Mouse (Mus musculus) midbrain, embryonic 13.5 days (tissue): ENCODE results near the gene Ptprr. TPM values are rescaled to one million over a fixed set of nuclear protein-coding genes. Genes with fewer than 3 reads are reported as not detected.

Source experiments
- ATAC-seq: fragments of 200-750 bp; cut with Nextera tagmentation; 2 replicates; pipeline ENCODE4 v1.8.0; 2017; ENCODE audit warnings: mild to moderate bottlenecking, moderate TSS enrichment, moderate library complexity
- H3K27ac ChIP-seq: fragments of 300-500 bp; sonication (generic); 2 replicates; pipeline ENCODE4 v1.5.1; 2015; ENCODE audit warnings: inconsistent platforms, mild to moderate bottlenecking, moderate library complexity
- H3K27me3 ChIP-seq: fragments of 300-500 bp; sonication (generic); 2 replicates; pipeline ENCODE4 v1.6.1; 2015; ENCODE audit warnings: mild to moderate bottlenecking, inconsistent platforms
- H3K36me3 ChIP-seq: fragments of 300-500 bp; sonication (generic); 2 replicates; pipeline ENCODE4 v1.6.1; 2015; ENCODE audit warnings: mild to moderate bottlenecking, inconsistent platforms
- H3K4me1 ChIP-seq: fragments of 300-500 bp; sonication (generic); replicated peaks from 2 replicates; pipeline ENCODE4 v1.6.1; 2015; ENCODE audit warnings: inconsistent platforms
- H3K4me2 ChIP-seq: fragments of 300-500 bp; sonication (generic); replicated peaks from 2 replicates; pipeline ENCODE4 v1.6.1; 2015; ENCODE audit warnings: moderate library complexity, mild to moderate bottlenecking, inconsistent platforms
- H3K4me3 ChIP-seq: fragments of 300-500 bp; sonication (generic); replicated peaks from 2 replicates; pipeline ENCODE4 v1.5.1; 2015; ENCODE audit warnings: mild to moderate bottlenecking, inconsistent platforms
- H3K9ac ChIP-seq: fragments of 300-500 bp; sonication (generic); replicated peaks from 2 replicates; pipeline ENCODE4 v1.6.1; 2015; ENCODE audit warnings: mild to moderate bottlenecking, inconsistent platforms
- H3K9me3 ChIP-seq: fragments of 300-500 bp; sonication (generic); 2 replicates; pipeline ENCODE4 v1.6.1; 2016; ENCODE audit warnings: mild to moderate bottlenecking, inconsistent platforms
- WGBS: fragments of 180-500 bp; shearing (Covaris S2); methylation state at CpG from one replicate; pipeline ENCODE4 v1.1.7; 2015; 5-methylcytosine and 5-hydroxymethylcytosine counted together
- polyA plus RNA-seq: library from polyadenylated mRNA; unstranded; fragments of >200 nt; fragmentation: Nextera tagmentation; extraction: Ambion mirVana; gene quantifications from 2 replicates; pipeline ENCODE4 v1.2.1, GENCODE M21; 2015

Gene Ptprr
- polyA plus RNA-seq, 1 experiment from 2014 or later, result 7.6 TPM

DNA sequence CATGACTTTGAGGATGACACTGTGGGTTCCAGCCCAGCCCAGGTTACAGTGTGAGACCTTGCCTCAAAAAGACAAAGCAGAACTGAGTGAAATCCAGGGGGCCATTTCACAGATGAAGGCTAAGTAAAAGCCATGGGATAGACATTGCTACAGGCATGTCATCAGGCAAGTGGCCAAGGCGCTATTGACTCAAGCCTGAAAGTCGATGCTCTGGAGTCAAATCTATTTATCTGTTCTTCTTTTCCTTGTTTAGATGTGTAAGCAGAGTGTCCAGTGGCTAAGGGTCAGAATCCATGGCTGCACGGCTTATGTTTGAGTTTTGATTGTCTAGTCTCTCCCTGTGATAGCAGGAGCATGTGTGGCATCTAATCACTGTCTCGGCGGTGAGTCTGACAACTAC, 60.6 kb downstream of the Ptprr start:
- ATAC-seq, result no peak; the same call in 1 of the 2 replicates
- WGBS, result 73% methylated on average over 5 of the region's 5 CpGs

DNA sequence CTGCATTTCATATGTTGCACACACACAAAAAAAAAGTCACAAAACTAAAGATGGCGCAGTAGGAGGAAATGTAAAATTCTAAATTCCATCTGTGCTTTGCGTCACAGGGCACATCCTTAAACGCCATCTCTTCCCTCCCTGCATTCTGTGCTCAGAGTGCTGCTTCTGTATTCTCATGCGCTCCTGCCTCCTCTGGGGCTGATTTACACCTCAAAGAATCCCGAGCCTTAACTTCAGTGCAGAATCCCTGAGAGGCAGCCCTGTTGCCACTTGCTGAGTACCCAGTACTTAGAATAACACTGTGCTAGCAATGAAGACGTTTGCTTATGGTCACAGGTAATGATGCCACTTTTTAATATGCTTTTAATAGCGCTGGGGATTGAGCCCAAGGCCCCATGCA, 61.4 kb downstream of the Ptprr start:
- H3K4me3 ChIP-seq, result no peak overlapping the region
- no peaks in the 10 kb centered on the region for H3K9me3 ChIP-seq
- H3K36me3 ChIP-seq, result no peaks in the 10 kb centered on the region
- no peak overlapping the region for H3K9ac ChIP-seq
- no peak for ATAC-seq
- H3K27ac ChIP-seq, result no peak overlapping the region
- H3K4me2 ChIP-seq, result no peak overlapping the region
- no peaks in the 10 kb centered on the region for H3K4me1 ChIP-seq
- no peaks in the 10 kb centered on the region for H3K27me3 ChIP-seq
- WGBS, result 31% methylated on average over 7 of the region's 7 CpGs

More for the DNA sequence above, 60.6 kb downstream of the Ptprr start:
- Histone ChIP-seq H3K4me3 (no peak overlapping the region), H3K4me1 (no peaks in the 10 kb centered on the region), H3K4me2 (no peak overlapping the region), H3K27me3 (no peaks in the 10 kb centered on the region), H3K36me3 (no peaks in the 10 kb centered on the region), H3K9me3 (no peaks in the 10 kb centered on the region), H3K9ac (no peak overlapping the region), H3K27ac (no peak overlapping the region)

DNA sequence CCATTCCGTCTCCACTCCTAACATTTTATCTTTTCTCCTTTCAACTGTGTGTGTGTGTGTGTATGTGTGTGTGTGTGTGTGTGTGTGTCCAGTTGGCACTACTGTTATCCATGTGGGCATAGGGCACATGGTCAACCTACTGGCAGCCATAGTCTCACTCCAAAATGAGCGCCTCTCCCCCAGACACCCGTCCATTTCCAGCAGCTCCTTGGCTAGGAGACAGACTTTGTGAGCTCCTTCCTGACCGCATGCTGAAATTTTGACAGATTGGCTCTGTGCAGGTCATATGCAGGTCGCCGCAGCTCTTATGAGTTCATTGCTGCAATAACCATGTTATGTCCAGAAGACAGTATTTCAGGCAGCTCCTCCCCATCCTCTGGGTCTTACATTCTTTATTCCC, 62.8 kb downstream of the Ptprr start:
- Histone ChIP-seq H3K27ac (no peak overlapping the region), H3K4me2 (no peak overlapping the region), H3K4me3 (no peak overlapping the region), H3K4me1 (no peaks in the 10 kb centered on the region), H3K36me3 (no peaks in the 10 kb centered on the region), H3K27me3 (no peaks in the 10 kb centered on the region), H3K9ac (no peak overlapping the region), H3K9me3 (no peaks in the 10 kb centered on the region)
- no peak for ATAC-seq
- WGBS, result 95% methylated on average over 6 of the region's 6 CpGs

DNA sequence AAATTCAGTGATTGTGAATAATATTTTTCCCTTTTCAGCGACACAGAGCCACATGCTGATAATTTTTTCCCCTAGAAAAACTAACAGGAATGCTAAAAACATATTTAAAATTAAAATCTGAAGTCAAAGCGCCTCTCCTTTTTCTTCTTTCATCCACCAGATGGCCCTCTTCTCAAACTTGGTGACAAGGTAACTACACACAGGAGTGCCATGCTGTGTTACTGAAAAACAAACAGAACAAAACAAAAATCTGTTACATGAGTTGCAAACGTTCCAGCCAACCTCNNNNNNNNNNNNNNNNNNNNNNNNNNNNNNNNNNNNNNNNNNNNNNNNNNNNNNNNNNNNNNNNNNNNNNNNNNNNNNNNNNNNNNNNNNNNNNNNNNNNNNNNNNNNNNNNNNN, 66.0 kb downstream of the Ptprr start:
- WGBS, result 22% methylated on average over 3 of the region's 3 CpGs
- Histone ChIP-seq H3K4me2 (no peak overlapping the region), H3K9ac (no peak overlapping the region), H3K4me3 (no peak overlapping the region), H3K9me3 (no peaks in the 10 kb centered on the region), H3K27ac (no peak overlapping the region), H3K4me1 (no peaks in the 10 kb centered on the region), H3K36me3 (no peaks in the 10 kb centered on the region), H3K27me3 (no peaks in the 10 kb centered on the region)
- ATAC-seq, result no peak

DNA sequence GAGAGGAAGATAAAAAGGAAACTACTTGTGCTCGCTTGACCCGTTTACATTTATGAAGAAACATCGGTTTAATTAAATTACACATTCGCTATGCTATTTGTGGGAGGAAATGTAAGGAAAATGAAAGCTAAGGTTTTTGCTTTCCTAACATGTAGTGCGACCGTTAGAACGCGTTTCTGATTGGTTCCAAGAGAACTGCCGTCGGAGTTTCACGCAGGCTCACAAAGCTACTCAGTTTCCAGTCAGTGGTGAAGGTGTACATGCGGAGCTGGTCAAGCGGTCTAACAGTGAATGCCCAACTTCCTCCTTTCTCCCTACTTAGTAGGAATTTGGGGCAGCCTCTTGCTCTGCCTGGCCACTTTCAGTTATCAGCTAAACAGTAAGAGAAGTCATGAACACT, 78.5 kb downstream of the Ptprr start:
- H3K36me3 ChIP-seq, result no peaks in the 10 kb centered on the region
- no peak for ATAC-seq
- no peak overlapping the region for H3K4me3 ChIP-seq
- no peak overlapping the region for H3K9ac ChIP-seq
- 89% methylated on average over 13 of the region's 13 CpGs for WGBS
- H3K27ac ChIP-seq, result no peak overlapping the region
- H3K4me2 ChIP-seq, result no peak overlapping the region
- H3K27me3 ChIP-seq, result no peaks in the 10 kb centered on the region
- no peaks in the 10 kb centered on the region for H3K4me1 ChIP-seq
- no peaks in the 10 kb centered on the region for H3K9me3 ChIP-seq

DNA sequence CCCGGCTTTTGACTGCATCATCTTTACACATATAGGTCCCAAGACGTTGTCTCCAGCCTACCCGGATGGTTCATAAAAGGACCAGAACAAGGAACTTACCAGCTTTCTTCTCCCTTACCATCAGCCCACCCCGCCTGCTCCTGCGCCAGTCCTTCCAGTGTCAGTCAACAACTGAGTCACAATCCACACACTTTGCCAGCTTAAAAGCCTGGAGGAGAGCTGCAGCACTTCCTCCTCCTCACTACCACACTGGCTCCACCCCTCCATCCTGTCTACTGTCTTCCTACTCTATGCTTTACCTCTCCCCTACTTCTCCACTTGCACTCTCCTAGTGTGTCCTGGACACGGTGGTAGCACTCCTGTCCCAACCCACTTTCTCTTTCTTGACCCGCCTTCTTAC, 80.5 kb downstream of the Ptprr start:
- WGBS, result 92% methylated on average over 7 of the region's 7 CpGs
- Histone ChIP-seq H3K4me1 (no peaks in the 10 kb centered on the region), H3K9me3 (no peaks in the 10 kb centered on the region), H3K9ac (no peak overlapping the region), H3K36me3 (no peaks in the 10 kb centered on the region), H3K27ac (no peak overlapping the region), H3K27me3 (no peaks in the 10 kb centered on the region), H3K4me2 (no peak overlapping the region), H3K4me3 (no peak overlapping the region)
- ATAC-seq, result no peak

DNA sequence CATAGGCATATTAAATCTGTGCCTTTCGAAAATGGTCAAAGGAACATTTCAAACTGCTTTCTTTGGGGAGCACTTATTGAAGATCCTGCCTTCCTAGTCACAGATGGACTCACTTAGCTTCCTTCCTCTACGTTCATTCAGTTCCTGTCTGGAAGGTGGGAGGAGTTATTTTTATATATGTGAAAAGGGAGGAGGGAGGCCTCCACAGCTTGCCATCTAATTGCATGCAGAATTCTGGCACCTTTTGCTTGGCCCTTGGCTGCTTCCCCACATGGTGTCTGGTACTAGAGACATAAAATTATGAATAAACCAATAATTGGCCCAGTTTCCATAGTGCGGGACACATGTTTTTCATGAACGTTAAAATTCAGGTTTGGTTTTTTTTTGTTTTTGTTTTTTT, 90.2 kb downstream of the Ptprr start:
- ATAC-seq, result no peak
- no peaks in the 10 kb centered on the region for H3K4me1 ChIP-seq

DNA sequence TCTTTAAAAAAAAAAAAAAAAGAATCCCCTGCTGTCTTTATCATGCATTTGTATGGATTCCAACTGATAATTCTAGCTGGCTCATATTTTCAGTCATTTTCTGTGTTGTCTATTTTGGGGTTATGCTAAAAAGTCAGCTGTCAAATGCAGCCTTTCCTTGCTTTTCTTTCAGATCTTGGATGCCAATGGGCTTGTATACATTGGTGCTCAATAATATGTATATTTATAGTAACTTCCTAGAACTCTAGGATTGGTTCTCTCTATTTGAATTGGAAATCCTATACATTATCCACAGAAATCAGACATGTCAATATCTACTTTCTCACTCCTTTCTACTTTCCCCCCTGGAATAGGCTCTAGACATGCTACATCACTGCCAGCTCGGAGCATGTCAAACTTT, 90.7 kb downstream of the Ptprr start:
- Histone ChIP-seq H3K4me3 (no peak overlapping the region), H3K27ac (no peak overlapping the region), H3K4me2 (no peak overlapping the region), H3K9ac (no peak overlapping the region), H3K27me3 (no peaks in the 10 kb centered on the region), H3K9me3 (no peaks in the 10 kb centered on the region), H3K36me3 (no peaks in the 10 kb centered on the region), H3K4me1 (no peaks in the 10 kb centered on the region)
- no peak for ATAC-seq
- 94% methylated on average over 1 of the region's 1 CpGs for WGBS

More for the DNA sequence above, 90.2 kb downstream of the Ptprr start:
- H3K4me3 ChIP-seq, result no peak overlapping the region
- no peak overlapping the region for H3K27ac ChIP-seq
- WGBS, result 82% methylated on average over 4 of the region's 4 CpGs
- H3K36me3 ChIP-seq, result no peaks in the 10 kb centered on the region
- H3K9me3 ChIP-seq, result no peaks in the 10 kb centered on the region
- no peak overlapping the region for H3K4me2 ChIP-seq
- no peaks in the 10 kb centered on the region for H3K27me3 ChIP-seq
- H3K9ac ChIP-seq, result no peak overlapping the region

DNA sequence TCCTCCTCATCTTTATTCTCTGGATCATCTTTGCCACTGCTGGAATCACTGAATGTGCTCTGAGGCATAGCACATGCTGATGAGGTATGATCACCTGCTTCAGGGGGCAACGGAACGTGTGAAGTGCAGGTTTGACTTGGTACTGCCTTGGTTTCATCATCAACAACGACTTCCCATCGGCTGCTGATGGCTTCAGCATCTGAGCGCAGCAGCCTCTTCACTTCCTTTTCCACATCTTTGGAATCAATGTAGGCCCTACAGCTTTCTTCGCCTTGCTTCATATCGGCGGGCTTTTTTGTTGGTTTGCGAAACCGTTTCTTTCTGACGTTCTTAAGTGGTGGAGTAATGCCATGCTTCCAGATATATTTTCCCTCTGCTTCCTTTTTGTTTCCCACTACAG, 94.9 kb downstream of the Ptprr start:
- H3K27ac ChIP-seq, result no peak overlapping the region

DNA sequence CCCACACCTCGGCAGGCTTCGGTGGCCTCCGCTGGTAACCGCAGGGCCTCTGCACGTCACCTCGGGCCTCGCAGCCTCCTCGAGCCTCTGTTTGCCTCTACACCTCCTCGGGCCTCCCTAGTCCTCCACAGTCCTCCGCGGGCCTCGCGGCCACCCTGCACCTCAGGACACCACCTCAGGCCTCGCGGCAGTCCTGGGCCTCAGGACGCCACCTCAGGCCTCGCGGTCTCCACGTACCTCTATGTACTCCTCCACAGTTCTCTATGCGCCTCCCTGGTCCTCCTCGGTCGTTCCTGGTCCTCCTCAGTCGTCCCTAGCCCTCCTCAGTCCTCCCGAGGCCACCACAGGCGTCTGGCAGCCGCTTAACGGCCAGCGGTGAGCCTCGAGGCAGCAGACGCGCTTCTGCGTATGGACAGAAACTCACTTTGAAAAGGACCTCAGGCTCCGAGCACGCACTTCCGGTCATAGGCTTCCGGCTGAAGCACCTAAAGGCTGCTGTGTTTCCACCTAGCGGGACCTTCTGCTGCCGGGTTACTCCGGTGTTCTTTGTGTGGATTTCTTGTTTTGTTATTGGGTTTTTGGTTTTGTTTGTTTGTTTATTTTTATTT, 96.0 kb downstream of the Ptprr start, which contains the start of gene 4933416C03Rik:
Gene 4933416C03Rik, minus strand, starts transcription at position 51 of the 608 bp plus-strand sequence.
- Histone ChIP-seq H3K4me2 (no peak within 1 kb of the TSS), H3K27ac (no peak within 1 kb of the TSS), H3K9ac (no peak within 1 kb of the TSS), H3K27me3 (no peaks in the 10 kb centered on the region), H3K36me3 (no peaks in the 10 kb centered on the region), H3K9me3 (no peaks in the 10 kb centered on the region), H3K4me3 (no peak within 1 kb of the TSS), H3K4me1 (no peaks in the 10 kb centered on the region)
- ATAC-seq, result no peak
- 96% methylated on average over 39 of the region's 39 CpGs for WGBS

More for the DNA sequence above, 94.9 kb downstream of the Ptprr start:
- Histone ChIP-seq H3K9me3 (no peaks in the 10 kb centered on the region), H3K4me3 (no peak overlapping the region), H3K4me2 (no peak overlapping the region), H3K9ac (no peak overlapping the region), H3K27me3 (no peaks in the 10 kb centered on the region), H3K4me1 (no peaks in the 10 kb centered on the region), H3K36me3 (no peaks in the 10 kb centered on the region)
- ATAC-seq, result no peak
- 96% methylated on average over 11 of the region's 11 CpGs for WGBS

DNA sequence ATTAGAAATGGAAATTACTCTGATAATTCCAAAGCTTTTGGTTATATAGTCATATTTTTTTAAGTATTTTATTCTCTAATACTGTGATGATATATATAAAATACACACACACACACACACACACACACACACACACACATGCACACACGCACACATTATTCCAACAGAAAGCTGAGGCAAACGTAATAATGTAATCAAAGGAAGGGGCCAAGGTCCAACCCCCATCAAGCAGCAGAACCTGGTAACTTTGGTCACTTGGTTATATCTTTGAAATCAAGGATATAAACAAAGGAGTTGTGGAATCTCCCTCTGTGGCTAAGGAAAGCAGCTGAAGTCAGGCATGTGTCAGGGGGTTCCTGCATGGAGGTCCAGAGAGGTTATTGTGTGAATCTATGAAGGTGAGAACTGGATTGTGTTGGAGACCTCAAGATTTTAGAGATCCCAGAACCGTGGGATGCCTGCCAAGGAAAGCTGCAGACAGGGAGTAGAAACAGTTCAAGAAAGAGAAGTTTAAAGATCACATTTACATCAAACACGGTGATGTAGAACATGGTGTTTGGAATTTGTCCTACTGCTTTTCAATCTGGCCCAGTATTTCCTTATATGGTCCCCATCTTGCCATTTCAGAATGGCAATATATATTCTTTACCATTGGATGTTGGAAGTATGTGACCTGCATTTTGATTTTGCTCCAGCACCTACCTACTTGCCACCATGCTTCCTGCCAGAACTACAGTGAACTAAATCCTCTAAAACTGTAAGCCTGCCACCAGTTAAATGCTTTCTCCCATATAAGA, 98.1 kb downstream of the Ptprr start:
- 80% methylated on average over 4 of the region's 4 CpGs for WGBS
- no peak overlapping the region for H3K4me2 ChIP-seq
- H3K4me3 ChIP-seq, result no peak overlapping the region
- no peaks in the 10 kb centered on the region for H3K9me3 ChIP-seq
- no peak for ATAC-seq
- H3K27ac ChIP-seq, result no peak overlapping the region
- no peaks in the 10 kb centered on the region for H3K36me3 ChIP-seq
- no peak overlapping the region for H3K9ac ChIP-seq
- no peaks in the 10 kb centered on the region for H3K27me3 ChIP-seq
- no peaks in the 10 kb centered on the region for H3K4me1 ChIP-seq

DNA sequence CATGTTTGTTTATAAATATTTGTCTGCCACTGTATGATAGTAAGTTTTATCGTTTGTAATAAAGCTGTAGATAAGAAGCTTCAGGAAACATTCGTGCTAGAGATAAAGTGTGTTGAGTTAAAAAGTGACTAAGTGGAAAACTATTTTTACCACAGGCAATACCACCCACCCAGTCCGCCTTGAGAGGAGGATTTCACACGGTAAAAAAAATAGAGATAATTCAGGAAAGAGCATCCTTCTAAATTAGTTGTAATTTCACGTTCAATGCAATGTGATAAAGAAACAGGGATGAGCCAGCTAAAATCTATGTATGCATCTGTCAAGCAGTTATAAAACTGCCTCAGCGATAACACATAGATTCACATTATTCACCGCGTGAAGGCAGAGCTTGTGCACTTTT, 99.0 kb downstream of the Ptprr start:
- Histone ChIP-seq H3K36me3 (no peaks in the 10 kb centered on the region), H3K9ac (no peak overlapping the region), H3K4me2 (no peak overlapping the region), H3K27ac (no peak overlapping the region), H3K9me3 (no peaks in the 10 kb centered on the region), H3K4me3 (no peak overlapping the region), H3K4me1 (no peaks in the 10 kb centered on the region), H3K27me3 (no peaks in the 10 kb centered on the region)
- no peak for ATAC-seq
- 92% methylated on average over 8 of the region's 8 CpGs for WGBS
